12 mouse cellular contexts compared by ENCODE assay signal in the genomic region with DNA sequence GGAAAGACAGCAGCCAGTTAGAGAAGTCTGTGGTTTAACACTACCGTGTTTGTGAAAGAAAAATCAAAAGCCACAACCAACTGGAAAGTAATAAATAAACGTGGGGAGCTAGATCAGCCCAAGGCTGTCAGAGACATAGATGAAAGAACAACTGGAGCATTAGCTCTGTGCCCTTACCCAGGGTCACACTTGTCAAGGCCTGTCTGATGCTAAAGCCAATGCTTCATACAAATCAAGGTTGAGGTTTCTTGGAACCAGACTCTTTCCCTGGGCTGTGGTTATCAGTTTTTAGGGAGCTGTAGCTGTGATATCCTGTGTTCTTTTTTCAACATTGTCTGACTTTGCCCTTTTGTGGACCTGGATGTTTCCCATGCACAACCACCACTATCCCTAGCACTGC.
"Had no signal": no experiment of that assay in that cellular context is flagged by ENCODE, and none has a peak within 500 bp of the region (broad histone marks: within the 10 kb centered on the region; RNA-seq: fewer than 3 reads in every experiment).

No protein-coding gene starts in this region.

- DNase-seq: gastrocnemius, postnatal 10 days; gastrocnemius, postnatal 25 days; heart, adult 18-20 months; heart, postnatal 10 days; heart, postnatal 4 days; kidney, adult 18-20 months; kidney, adult 8-10 months; kidney, postnatal 10 days; kidney, postnatal 25 days; kidney, postnatal 4 days; liver; liver, embryonic 13.5 days had no signal
